Mouse (Mus musculus) olfactory bulb, adult 2 months (tissue): ENCODE data around the gene Dapk1.

ENCODE experiments used
- CTCF ChIP-seq: fragments of 200-500 bp; IDR thresholded peaks from 2 replicates; pipeline ENCODE4 v1.5.1; 2012; ENCODE audit warnings: low read depth, mild to moderate bottlenecking, low read length, moderate library complexity; ENCODE audit not compliant: insufficient read depth
- POLR2A ChIP-seq: fragments of 200-500 bp; IDR thresholded peaks from 2 replicates; pipeline ENCODE4 v1.6.1; 2012; ENCODE audit warnings: mild to moderate bottlenecking, low read depth, low read length, moderate library complexity; ENCODE audit not compliant: insufficient read depth

GRCm38 (mm10) chr13:60610558-60610957 is 8.8 kb downstream of the Dapk1 start:
- TF ChIP-seq POLR2A = no peak
- no peak for TF ChIP-seq CTCF
